Mouse (Mus musculus) cerebellum, postnatal 14 days (tissue): ENCODE measurements around the gene Olfr988.
"Not testable (repeated sequence)": the region's sequence is repeated elsewhere in the genome, so short reads cannot be mapped to it uniquely, and the experiment has no call there.

Experiments
- DNase-seq, 2 experiments: peaks; one replicate each; pipeline ENCODE4 v3.0.0; 2021; ENCODE audit warnings: mixed read lengths in 2 of 2

Olfr988 gene

DNA sequence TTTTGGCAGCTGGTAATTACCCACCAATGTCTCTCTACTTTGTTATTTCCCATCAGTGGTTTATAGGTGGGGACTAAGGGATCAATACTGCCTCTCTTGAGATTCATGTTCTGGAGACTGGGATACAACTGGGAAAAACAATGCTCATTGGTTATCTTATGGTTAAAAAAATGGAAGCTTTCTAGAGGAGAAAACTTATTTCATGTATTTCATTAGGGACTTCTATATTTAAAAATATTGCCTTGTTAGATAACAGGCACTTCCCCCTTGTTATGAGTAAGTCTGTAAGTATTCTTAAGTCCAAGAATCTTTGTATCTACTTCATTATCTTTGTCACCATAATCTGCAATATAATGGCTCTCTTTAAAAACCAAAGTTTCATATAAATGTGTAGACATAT, at the start of gene Olfr988:
Gene Olfr988 (minus strand): TSS at position 101 of the 400 bp plus-strand sequence.
- not testable (repeated sequence) for DNase-seq

DNA sequence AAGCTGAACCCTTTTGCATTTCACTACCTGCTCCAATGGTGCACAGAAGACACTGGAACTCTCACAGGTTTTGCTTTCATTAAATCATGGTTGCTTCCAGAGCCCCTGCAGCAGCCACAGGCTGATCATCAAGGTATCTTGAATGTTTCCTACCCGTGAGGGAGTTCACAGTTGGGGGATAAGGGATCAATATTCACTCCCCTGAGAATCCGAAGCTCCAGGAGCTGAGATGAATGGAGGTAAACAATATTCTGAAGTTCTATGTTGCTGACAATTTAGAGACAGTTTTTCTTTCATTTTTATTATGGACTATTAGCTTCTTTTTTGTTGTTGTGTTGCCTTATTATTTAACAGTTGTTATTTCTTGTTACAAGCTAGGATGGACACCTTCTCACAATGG, 46.3 kb upstream of the Olfr988 start, which contains the start of gene Olfr992:
Gene Olfr992 (minus strand): TSS at position 101 of the 400 bp plus-strand sequence.
- DNase-seq: no peak

DNA sequence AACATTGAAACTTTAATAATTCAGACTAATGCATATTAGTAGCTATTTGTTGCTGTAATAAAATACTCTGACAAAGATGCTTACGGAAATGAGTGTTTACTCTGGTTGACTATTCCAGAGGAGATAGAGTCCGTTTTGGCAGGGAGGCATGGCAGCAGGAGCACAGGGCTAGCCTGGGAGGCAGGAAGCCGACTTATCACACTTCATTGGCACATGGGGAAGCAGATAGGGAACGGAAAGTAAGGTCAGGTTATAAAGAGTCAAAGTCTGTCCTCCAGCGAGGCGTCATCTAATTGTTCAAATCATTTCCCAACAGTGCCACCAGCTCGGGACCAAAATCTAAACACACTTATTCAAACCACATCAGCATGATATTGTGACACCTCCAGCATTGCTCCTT, 23.1 kb downstream of the Olfr988 start:
- DNase-seq: no peak

GRCm38 (mm10) chr2:85339215-85339614, 23.8 kb downstream of the Olfr988 start, which contains the start of gene Olfr987:
Olfr987 (minus strand) TSS chr2:85339315.
- not testable (repeated sequence) for DNase-seq

GRCm38 (mm10) chr2:85319106-85319505, 43.9 kb downstream of the Olfr988 start:
- no peak for DNase-seq
